9 mouse cellular contexts compared by ENCODE assay signal in genomic region chr3:109341071-109341480, GRCm38 (mm10). TPM values are rescaled to one million over a fixed set of nuclear protein-coding genes. Genes with fewer than 3 reads are reported as not detected.
DNase-seq lines count a peak whose midpoint lies in the region; ATAC-seq and TF ChIP-seq lines count a peak whose summit lies in the region.
"Had no signal": no experiment of that assay in that cellular context is flagged by ENCODE, and none has a peak within 500 bp of the region (broad histone marks: within the 10 kb centered on the region; RNA-seq: fewer than 3 reads in every experiment).

No protein-coding gene starts in this region.

- peak overlapping the region; percentile 76 for H3K9ac ChIP-seq in forebrain, postnatal 0 days
- H3K9ac ChIP-seq in liver, postnatal 0 days (replicated peaks) = peak overlapping the region; percentile 61

- H3K4me2 ChIP-seq in forebrain, postnatal 0 days (ENCODE audit: low read depth) = peak overlapping the region; percentile 69
- peak overlapping the region; percentile 86 for H3K4me2 ChIP-seq in liver, postnatal 0 days (ENCODE audit: low read depth, low read length)

- peak; percentile 32; the same call in 1 of the 2 replicates for ATAC-seq in forebrain, postnatal 0 days
- ATAC-seq in liver, postnatal 0 days = no peak

- peak overlapping the region; percentile 89 for H3K4me3 ChIP-seq in heart, embryonic 10.5 days
- peak overlapping the region; percentile 80 for H3K4me3 ChIP-seq in E14TG2a.4 (replicated peaks; ENCODE audit: low read length)
- peak overlapping the region; percentile 54 for H3K4me3 ChIP-seq in forebrain, postnatal 0 days (ENCODE audit: low read depth, low read length)
- H3K4me3 ChIP-seq in liver, postnatal 0 days (ENCODE audit: low read depth, low read length) = peak overlapping the region; percentile 66

- peaks cover 8% of the 10 kb centered on the region; the same call in 1 of the 2 replicates for H3K4me1 ChIP-seq in heart, embryonic 10.5 days
- peaks cover 15% of the 10 kb centered on the region; the same call in 1 of the 2 replicates for H3K4me1 ChIP-seq in E14TG2a.4 (replicated peaks; ENCODE audit: low read depth, low read length)
- no peaks in the 10 kb centered on the region; the same call in 1 of the 2 replicates for H3K4me1 ChIP-seq in forebrain, postnatal 0 days (ENCODE audit: insufficient read depth)
- H3K4me1 ChIP-seq in liver, postnatal 0 days (ENCODE audit: insufficient read depth) = peaks cover 5% of the 10 kb centered on the region; the same call in 1 of the 2 replicates

- H3K27me3 ChIP-seq in heart, embryonic 10.5 days (ENCODE audit: insufficient read depth, poor library complexity, severe bottlenecking) = no peaks in the 10 kb centered on the region
- H3K27me3 ChIP-seq in E14TG2a.4 (ENCODE audit: insufficient read depth, low read length) = peaks cover 46% of the 10 kb centered on the region
- H3K27me3 ChIP-seq in forebrain, postnatal 0 days (ENCODE audit: insufficient read depth, low read length) = no peaks in the 10 kb centered on the region
- peaks cover 18% of the 10 kb centered on the region for H3K27me3 ChIP-seq in liver, postnatal 0 days (ENCODE audit: insufficient read depth, low read length)

- no peak for DNase-seq in heart, embryonic 10.5 days (ENCODE audit: low spot score)
- no peak for DNase-seq in heart, adult 11 months
- DNase-seq in forebrain, postnatal 0 days = peak; percentile 50
- DNase-seq in liver, postnatal 0 days = no peak
- peak; percentile 4 for DNase-seq in testis, postnatal 14 days (ENCODE audit: low spot score)
- no peak for DNase-seq in gastrocnemius, postnatal 14 days
- DNase-seq in layer of hippocampus, postnatal 25 days (ENCODE audit: extremely low spot score in 1 of 2, low spot score in 1 of 2) = no peak

- no peak for TF ChIP-seq EP300 in liver, postnatal 0 days (IDR thresholded peaks at IDR 0.05; ENCODE audit: low read depth)

- peak overlapping the region; percentile 94 for H3K27ac ChIP-seq in heart, embryonic 10.5 days
- H3K27ac ChIP-seq in forebrain, postnatal 0 days (ENCODE audit: low read depth, low read length) = peak overlapping the region; percentile 68; the same call in 1 of the 2 replicates
- H3K27ac ChIP-seq in liver, postnatal 0 days (ENCODE audit: low read depth) = peak overlapping the region; percentile 81

- no peak for TF ChIP-seq CTCF in E14TG2a.4 (conservative IDR thresholded peaks at IDR 0.05; ENCODE audit: low read length)
- no peak for TF ChIP-seq CTCF in forebrain, postnatal 0 days (IDR thresholded peaks at IDR 0.05; ENCODE audit: low read depth)
- no peak for TF ChIP-seq CTCF in liver, postnatal 0 days (IDR thresholded peaks at IDR 0.05; ENCODE audit: low read depth)

- H3K9me3 ChIP-seq in heart, embryonic 10.5 days = no peaks in the 10 kb centered on the region
- H3K9me3 ChIP-seq in E14TG2a.4 (ENCODE audit: low read length) = no peaks in the 10 kb centered on the region
- no peaks in the 10 kb centered on the region for H3K9me3 ChIP-seq in forebrain, postnatal 0 days (ENCODE audit: low read length)
- H3K9me3 ChIP-seq in liver, postnatal 0 days (ENCODE audit: low read length) = no peaks in the 10 kb centered on the region

- intact Hi-C loops in gastrocnemius, postnatal 14 days (cut with DNase I; ENCODE audit: low total_unique reads) = loop anchor here (10.0 kb wide), 2 partner anchors 144 to 166 kb away; no protein-coding TSS in a partner anchor

- no peaks in the 10 kb centered on the region for H3K36me3 ChIP-seq in heart, embryonic 10.5 days
- no peaks in the 10 kb centered on the region for H3K36me3 ChIP-seq in E14TG2a.4 (ENCODE audit: insufficient read depth, low read length)
- H3K36me3 ChIP-seq in forebrain, postnatal 0 days (ENCODE audit: insufficient read depth) = no peaks in the 10 kb centered on the region
- no peaks in the 10 kb centered on the region for H3K36me3 ChIP-seq in liver, postnatal 0 days (replicated peaks; ENCODE audit: insufficient read depth, low read length)
- H3K36me3 ChIP-seq: G1E had no signal

- 1% methylated on average over 18 of the region's 18 CpGs for whole genome bisulfite sequencing in heart, embryonic 10.5 days
- 4% methylated on average over 18 of the region's 18 CpGs for WGBS in forebrain, postnatal 0 days
- under 1% methylated on average over 18 of the region's 18 CpGs for WGBS in liver, postnatal 0 days (ENCODE audit: insufficient replicate concordance)

RNA-seq across cellular contexts. Expression of gene Vav3, which starts 0.6 kb away (rescaled TPM):
- 9.3 and 9.4 TPM in 2 replicates for polyA plus RNA-seq in heart, embryonic 10.5 days (2016; fragmentation: Nextera tagmentation; extraction: Ambion mirVana)
- total RNA-seq in forebrain, postnatal 0 days (2014; rRNA removed) = 7.9 and 9.0 TPM in 2 replicates
- polyA plus RNA-seq in forebrain, postnatal 0 days (2015; fragmentation: Nextera tagmentation; extraction: Ambion mirVana) = 4.6 and 7.7 TPM in 2 replicates
- 4.0 and 4.4 TPM in 2 replicates for polyA plus RNA-seq in liver, postnatal 0 days (2015; fragmentation: Nextera tagmentation; extraction: Ambion mirVana)
- total RNA-seq in gastrocnemius, postnatal 14 days (2021) = 1 to 10 TPM; 2.9 to 4.6 TPM
- total RNA-seq in layer of hippocampus, postnatal 25 days (2021) = 10 to 100 TPM; 11.2 to 15.9 TPM
- polyA plus RNA-seq: G1E had no signal

Comparison
In these comparisons a context has a peak if more than half of its experiments do, and no peak if none do; other contexts are left out.
1. DNase-seq: peak in forebrain, postnatal 0 days (single experiment) and testis, postnatal 14 days (single experiment); none in heart, embryonic 10.5 days (single experiment), heart, adult 11 months (single experiment), liver, postnatal 0 days (single experiment), gastrocnemius, postnatal 14 days (single experiment) and layer of hippocampus, postnatal 25 days (0 of 2).
2. Peak in every context shown above with its lines, with median percentiles within 50 percentile points of each other: H3K27ac ChIP-seq and H3K4me3 ChIP-seq.